Mouse (Mus musculus) lung, embryonic 14.5 days (tissue): Measurements from ENCODE around the gene Usp37. TPM values are rescaled to one million over a fixed set of nuclear protein-coding genes. Genes with fewer than 3 reads are reported as not detected.

Source experiments
- ATAC-seq: fragments of 200-750 bp; cut with Nextera tagmentation; 2 replicates; pipeline ENCODE4 v1.8.0; 2017; ENCODE audit warnings: mild to moderate bottlenecking, moderate TSS enrichment, moderate library complexity; ENCODE audit not compliant: insufficient read depth
- DNase-seq: peaks from one replicate; pipeline ENCODE4 v3.0.0-alpha.2; 2015
- H3K27ac ChIP-seq: fragments of 300-500 bp; sonication (generic); 2 replicates; pipeline ENCODE4 v1.5.1; 2014; ENCODE audit warnings: low read depth, mild to moderate bottlenecking, moderate library complexity
- H3K27me3 ChIP-seq: fragments of 300-500 bp; sonication (generic); 2 replicates; pipeline ENCODE4 v1.6.1; 2014; ENCODE audit warnings: low read length, control low read depth; ENCODE audit not compliant: insufficient read depth
- H3K36me3 ChIP-seq: fragments of 300-500 bp; sonication (generic); 2 replicates; pipeline ENCODE4 v1.6.1; 2014; ENCODE audit warnings: control low read depth; ENCODE audit not compliant: insufficient read depth
- H3K4me1 ChIP-seq: fragments of 300-500 bp; sonication (generic); 2 replicates; pipeline ENCODE4 v1.6.1; 2014; ENCODE audit warnings: antibody characterized with exemption, control low read depth; ENCODE audit not compliant: insufficient read depth
- H3K4me2 ChIP-seq: fragments of 300-500 bp; sonication (generic); 2 replicates; pipeline ENCODE4 v1.6.1; 2014; ENCODE audit warnings: mild to moderate bottlenecking
- H3K4me3 ChIP-seq: fragments of 300-500 bp; sonication (generic); 2 replicates; pipeline ENCODE4 v1.5.1; 2014; ENCODE audit warnings: low read depth, low read length
- H3K9ac ChIP-seq: fragments of 300-500 bp; sonication (generic); 2 replicates; pipeline ENCODE4 v1.6.1; 2014
- H3K9me3 ChIP-seq: fragments of 300-500 bp; sonication (generic); 2 replicates; pipeline ENCODE4 v1.6.1; 2016; ENCODE audit warnings: low read depth, low read length, control low read depth
- CTCF ChIP-seq: IDR thresholded peaks from 2 replicates; pipeline ENCODE4 v1.5.1; 2016; ENCODE audit warnings: antibody characterized with exemption, low read depth
- WGBS: fragments of 180-500 bp; shearing (Covaris S2); extraction: QIAGEN DNeasy Blood & Tissue Kit; methylation state at CpG from one replicate; pipeline ENCODE4 v1.1.7; 2014; 5-methylcytosine and 5-hydroxymethylcytosine counted together
- polyA plus RNA-seq: library from polyadenylated mRNA; unstranded; fragments of >200 nt; fragmentation: Nextera tagmentation; extraction: Ambion mirVana; gene quantifications from 2 replicates; pipeline ENCODE4 v1.2.1, GENCODE M21; 2014

The Usp37 gene
- polyA plus RNA-seq, 1 experiment from 2014 or later: 40.4 TPM

DNA sequence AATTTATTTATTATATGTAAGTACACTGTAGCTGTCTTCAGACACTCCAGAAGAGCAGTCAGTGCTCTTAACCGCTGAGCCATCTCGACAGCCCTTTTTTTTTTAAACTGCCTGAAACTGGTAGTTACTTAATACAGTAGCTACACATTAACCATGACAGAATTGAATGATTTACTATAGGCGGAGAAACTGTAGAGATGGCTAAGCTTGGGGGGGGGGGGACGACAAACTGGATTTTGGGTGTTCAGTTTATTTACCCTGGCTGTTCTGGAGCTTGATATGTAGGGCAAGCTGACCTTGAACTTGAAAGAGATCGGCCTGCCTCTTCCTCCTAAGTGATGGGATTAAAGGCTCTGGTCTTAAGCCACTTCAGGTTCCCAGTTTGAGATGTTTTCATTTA is 32.8 kb downstream of the Usp37 start:
- Histone ChIP-seq H3K9me3 (no peaks in the 10 kb centered on the region), H3K4me2 (no peak overlapping the region)
- WGBS: 93% methylated on average over 5 of the region's 5 CpGs

DNA sequence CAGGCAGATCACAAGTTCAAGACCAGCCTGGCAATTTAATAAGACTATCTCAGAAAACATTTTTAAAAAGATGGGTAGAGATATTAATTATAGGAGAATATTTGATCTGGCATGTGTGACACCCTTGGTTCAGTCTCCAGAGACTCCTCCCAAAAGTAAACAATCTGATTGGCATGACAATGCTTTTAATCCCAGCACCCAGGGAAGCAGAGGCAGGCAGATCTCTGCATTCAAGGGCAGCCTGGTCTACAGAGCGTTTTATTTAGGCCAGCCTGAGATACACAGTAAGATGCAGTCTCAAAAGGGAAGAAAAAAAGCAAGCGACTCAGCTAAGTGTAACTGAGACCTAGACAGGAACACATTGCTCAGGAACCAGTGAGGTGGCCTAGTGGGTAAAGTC is 36.3 kb downstream of the Usp37 start:
- ATAC-seq (no peak), DNase-seq (no peak)
- Histone ChIP-seq H3K9ac (peak overlapping the region; percentile 93; the same call in 1 of the 2 replicates), H3K4me2 (peak overlapping the region; percentile 86), H3K36me3 (peaks cover 12% of the 10 kb centered on the region; the same call in 1 of the 2 replicates), H3K4me3 (peak overlapping the region; percentile 96), H3K4me1 (peaks cover 16% of the 10 kb centered on the region), H3K27ac (no peak overlapping the region), H3K27me3 (no peaks in the 10 kb centered on the region), H3K9me3 (no peaks in the 10 kb centered on the region)
- 84% methylated on average over 2 of the region's 2 CpGs for WGBS
- TF ChIP-seq CTCF: no peak

More for the DNA sequence above, 32.8 kb downstream of the Usp37 start:
- Histone ChIP-seq H3K27me3 (no peaks in the 10 kb centered on the region), H3K9ac (no peak overlapping the region), H3K27ac (no peak overlapping the region), H3K36me3 (peaks cover 18% of the 10 kb centered on the region; the same call in 1 of the 2 replicates), H3K4me3 (no peak overlapping the region), H3K4me1 (peaks cover 9% of the 10 kb centered on the region)
- ATAC-seq (no peak), DNase-seq (no peak)
- no peak for TF ChIP-seq CTCF

DNA sequence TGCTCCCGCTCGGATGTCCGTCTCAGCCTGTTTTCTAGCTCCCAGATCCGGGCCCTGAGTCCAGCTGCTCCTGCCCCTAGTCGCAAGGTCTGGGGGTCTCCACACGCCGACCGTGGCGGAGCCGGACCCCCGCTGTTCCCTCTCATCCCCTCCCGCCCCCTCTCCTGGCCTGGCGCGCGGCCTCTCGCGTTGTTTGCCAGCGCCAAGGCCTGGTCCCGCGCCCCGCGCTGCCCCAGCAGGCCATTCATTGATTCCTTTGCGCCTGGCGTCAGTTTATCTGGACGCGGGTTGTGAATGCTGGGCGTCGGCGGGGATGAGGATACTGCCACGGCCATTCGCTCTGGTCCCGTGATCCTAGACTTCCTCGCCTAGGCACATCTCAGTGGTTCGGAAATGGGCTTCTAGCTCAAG is 37.6 kb downstream of the Usp37 start:
- DNase-seq: peak; percentile 79
- TF ChIP-seq CTCF: no peak
- WGBS: under 1% methylated on average over 34 of the region's 34 CpGs
- no peaks in the 10 kb centered on the region for H3K27me3 ChIP-seq
- H3K4me3 ChIP-seq: peak overlapping the region; percentile 96
- peak overlapping the region; percentile 93 for H3K9ac ChIP-seq
- H3K4me2 ChIP-seq: peak overlapping the region; percentile 86
- ATAC-seq: peak; percentile 41; the same call in 1 of the 2 replicates
- no peaks in the 10 kb centered on the region for H3K9me3 ChIP-seq
- H3K36me3 ChIP-seq: peaks cover 12% of the 10 kb centered on the region; the same call in 1 of the 2 replicates
- peak overlapping the region; percentile 93 for H3K27ac ChIP-seq
- peaks cover 16% of the 10 kb centered on the region for H3K4me1 ChIP-seq

DNA sequence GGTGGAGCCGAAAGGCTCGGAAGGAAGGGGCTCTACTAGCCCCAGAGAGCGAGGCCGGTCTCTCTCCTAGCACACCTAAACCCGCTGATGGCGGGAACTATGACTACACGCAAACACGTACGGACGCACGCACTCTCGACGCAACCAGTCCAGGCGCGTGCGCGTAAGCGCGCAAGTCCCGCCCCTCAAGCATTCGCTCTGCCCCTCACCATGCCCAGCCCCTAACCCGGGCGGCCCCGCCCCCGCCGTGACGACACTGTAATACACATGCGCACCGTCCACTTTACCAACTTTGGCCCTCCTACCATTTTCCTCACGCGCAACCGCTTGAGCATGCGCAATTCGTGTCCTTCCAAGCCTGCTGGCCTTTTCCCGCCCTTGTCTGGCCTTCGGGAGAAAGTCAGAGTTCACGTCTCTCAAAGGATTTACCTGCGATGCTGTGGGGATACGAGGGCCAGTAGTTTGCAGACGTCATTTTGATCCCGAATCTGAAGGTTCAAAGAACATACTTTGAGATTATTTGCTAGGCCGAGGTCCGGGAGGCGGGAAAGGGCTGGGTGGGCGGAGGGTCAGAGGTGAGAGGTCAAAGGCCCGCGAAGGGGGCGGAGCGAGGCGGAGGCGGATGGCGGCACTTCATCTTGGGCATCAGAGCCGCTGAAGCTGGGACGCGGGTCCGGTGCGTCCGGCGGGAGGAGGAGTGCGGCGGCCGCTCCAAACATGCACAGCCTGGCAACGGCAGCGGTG is 38.2 kb downstream of the Usp37 start, which contains the start of gene Cnot9:
TSS of gene Cnot9 (plus strand) at position 338 of the 744 bp plus-strand sequence.
- H3K36me3 ChIP-seq: peaks cover 12% of the 10 kb centered on the region; the same call in 1 of the 2 replicates
- H3K4me1 ChIP-seq: peaks cover 16% of the 10 kb centered on the region
- H3K27me3 ChIP-seq: no peaks in the 10 kb centered on the region
- ATAC-seq (peak; percentile 99), DNase-seq (peak; percentile 99)
- H3K4me3 ChIP-seq: peak within 1 kb of the TSS; percentile 96
- peak within 1 kb of the TSS; percentile 93 for H3K9ac ChIP-seq
- peak within 1 kb of the TSS; percentile 86 for H3K4me2 ChIP-seq
- H3K9me3 ChIP-seq: no peaks in the 10 kb centered on the region
- peak within 1 kb of the TSS; percentile 93 for H3K27ac ChIP-seq
- TF ChIP-seq CTCF: no peak
- whole genome bisulfite sequencing: under 1% methylated on average over 64 of the region's 64 CpGs

DNA sequence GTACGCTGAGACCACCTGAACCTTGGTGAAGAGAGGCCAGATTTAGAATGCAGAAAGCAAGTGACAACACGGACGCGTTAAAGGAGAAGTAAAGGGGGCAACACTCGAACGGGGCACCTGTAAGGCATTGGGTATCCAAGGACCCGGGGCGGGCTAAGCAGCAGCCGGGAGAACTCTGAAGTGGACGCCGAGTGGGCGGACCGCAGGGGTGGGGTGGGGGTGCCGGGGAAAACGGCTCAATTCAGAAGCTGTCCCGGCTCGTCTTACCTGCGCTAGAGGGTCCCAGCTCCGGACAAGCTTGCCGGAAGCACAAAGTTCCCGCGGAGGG is 38.7 kb downstream of the Usp37 start:
- under 1% methylated on average over 22 of the region's 22 CpGs for WGBS
- Histone ChIP-seq H3K9me3 (no peaks in the 10 kb centered on the region), H3K27me3 (no peaks in the 10 kb centered on the region), H3K27ac (peak overlapping the region; percentile 54; the same call in 1 of the 2 replicates), H3K36me3 (peaks cover 8% of the 10 kb centered on the region; the same call in 1 of the 2 replicates), H3K4me2 (peak overlapping the region; percentile 86), H3K4me1 (peaks cover 16% of the 10 kb centered on the region), H3K9ac (peak overlapping the region; percentile 73), H3K4me3 (peak overlapping the region; percentile 96)
- no peak for TF ChIP-seq CTCF
- ATAC-seq (no peak), DNase-seq (no peak)

DNA sequence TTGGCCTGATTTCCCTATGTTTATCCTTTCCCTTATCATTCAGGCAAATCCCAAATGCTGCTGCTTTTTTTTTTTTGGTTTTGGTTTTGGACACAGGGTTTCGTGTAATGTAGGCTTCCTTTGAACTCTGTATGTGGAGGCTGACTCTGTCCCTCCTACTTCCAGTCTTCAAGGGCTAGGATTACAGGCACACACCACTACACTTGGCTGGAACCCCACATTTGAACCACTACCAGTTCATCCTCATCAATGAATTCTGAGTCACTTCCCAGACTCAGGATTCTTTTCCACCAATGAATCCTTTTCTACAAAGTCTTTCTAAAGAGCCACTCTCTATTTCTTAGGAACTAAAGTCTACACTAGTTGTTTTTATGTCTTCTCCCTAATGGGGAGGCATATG is 43.0 kb downstream of the Usp37 start:
- Histone ChIP-seq H3K4me1 (0 out of 2 replicates have a peak, but pooled peaks cover 7% of the 10 kb centered on the region), H3K9ac (no peak overlapping the region), H3K9me3 (no peaks in the 10 kb centered on the region), H3K27ac (no peak overlapping the region), H3K36me3 (peaks cover 12% of the 10 kb centered on the region; the same call in 1 of the 2 replicates), H3K27me3 (no peaks in the 10 kb centered on the region), H3K4me2 (no peak overlapping the region), H3K4me3 (no peak overlapping the region)
- TF ChIP-seq CTCF: no peak
- no peak for ATAC-seq
- no peak for DNase-seq
- WGBS: 63% methylated on average over 1 of the region's 1 CpGs

DNA sequence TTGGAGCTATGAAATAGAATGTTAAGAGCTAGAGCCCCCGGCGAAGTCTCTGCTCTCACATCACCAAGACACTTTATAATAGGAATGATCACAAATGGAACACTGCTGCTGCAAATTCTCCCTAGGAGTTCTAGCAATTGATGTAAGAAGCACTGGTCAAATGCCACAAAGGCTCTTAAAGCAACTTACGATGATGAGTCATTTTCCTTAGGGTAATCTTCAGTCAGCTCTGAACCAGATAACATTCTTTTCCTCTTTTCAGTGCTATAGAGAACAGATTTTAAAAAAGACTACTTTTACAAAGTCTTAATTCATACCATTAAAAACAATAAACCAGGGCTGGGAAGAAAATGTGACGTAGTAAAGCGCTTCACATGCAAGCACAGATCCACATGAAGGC is 58.3 kb downstream of the Usp37 start:
- ATAC-seq: no peak
- H3K36me3 ChIP-seq: peaks cover 84% of the 10 kb centered on the region
- 95% methylated on average over 5 of the region's 5 CpGs for WGBS
- no peak overlapping the region for H3K4me3 ChIP-seq
- H3K4me2 ChIP-seq: no peak overlapping the region
- no peaks in the 10 kb centered on the region for H3K27me3 ChIP-seq
- DNase-seq: no peak
- no peaks in the 10 kb centered on the region for H3K9me3 ChIP-seq
- no peak overlapping the region for H3K27ac ChIP-seq
- no peak for TF ChIP-seq CTCF
- H3K9ac ChIP-seq: no peak overlapping the region
- no peaks in the 10 kb centered on the region for H3K4me1 ChIP-seq
